Mouse (Mus musculus): Measurements from ENCODE around the gene Eef1a2. TPM values are rescaled to one million over a fixed set of nuclear protein-coding genes. Genes with fewer than 3 reads are reported as not detected.

The Eef1a2 gene
- polyA plus RNA-seq, 1 experiment, result not detected

DNA sequence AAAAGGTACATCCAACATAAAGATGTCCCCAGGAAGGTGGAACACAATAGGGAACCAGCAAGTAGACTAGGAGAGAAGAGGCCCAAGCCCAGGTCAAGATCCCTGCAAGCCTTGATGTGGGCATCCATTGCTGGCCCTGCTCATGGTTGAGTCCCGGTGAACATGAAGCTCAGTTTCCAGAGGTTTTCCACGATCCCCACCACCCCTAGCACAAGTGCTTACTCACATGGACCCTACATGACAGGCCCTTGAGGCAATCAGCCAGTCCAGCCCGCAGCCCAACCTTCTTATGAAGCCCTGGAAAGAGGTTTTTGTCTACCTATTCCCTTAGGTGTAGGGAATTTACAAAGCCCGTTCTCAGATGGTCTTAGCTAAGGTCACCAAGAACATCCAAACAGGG is 366 bp upstream of the Eef1a2 start:
- no peaks in the 10 kb centered on the region for H3K4me1 ChIP-seq (ENCODE audit: control insufficient read depth, insufficient read depth, low read length)
- TF ChIP-seq CTCF (IDR thresholded peaks at IDR 0.05; ENCODE audit: low read depth, low read length) (no peak), EP300 (IDR thresholded peaks at IDR 0.05; ENCODE audit: insufficient read depth, low read depth, low read length) (no peak), POLR2A (IDR thresholded peaks at IDR 0.05; ENCODE audit: insufficient read depth, low read length) (no peak)
- H3K9me3 ChIP-seq (replicated peaks; ENCODE audit: control insufficient read depth, insufficient read depth, low read length, poor library complexity, severe bottlenecking), result no peaks in the 10 kb centered on the region
- no peak overlapping the region for H3K9ac ChIP-seq (ENCODE audit: low read depth, poor library complexity, severe bottlenecking)
- H3K27ac ChIP-seq (ENCODE audit: insufficient read depth, low read length), result no peak overlapping the region
- H3K36me3 ChIP-seq (ENCODE audit: control insufficient read depth, insufficient read depth, low read length, poor library complexity, severe bottlenecking), result no peaks in the 10 kb centered on the region
- no peak overlapping the region; the same call in 1 of the 2 replicates for H3K4me3 ChIP-seq (ENCODE audit: low read depth, low read length)
- H3K27me3 ChIP-seq (ENCODE audit: control insufficient read depth, insufficient read depth, low read length, poor library complexity, severe bottlenecking), result no peaks in the 10 kb centered on the region

DNA sequence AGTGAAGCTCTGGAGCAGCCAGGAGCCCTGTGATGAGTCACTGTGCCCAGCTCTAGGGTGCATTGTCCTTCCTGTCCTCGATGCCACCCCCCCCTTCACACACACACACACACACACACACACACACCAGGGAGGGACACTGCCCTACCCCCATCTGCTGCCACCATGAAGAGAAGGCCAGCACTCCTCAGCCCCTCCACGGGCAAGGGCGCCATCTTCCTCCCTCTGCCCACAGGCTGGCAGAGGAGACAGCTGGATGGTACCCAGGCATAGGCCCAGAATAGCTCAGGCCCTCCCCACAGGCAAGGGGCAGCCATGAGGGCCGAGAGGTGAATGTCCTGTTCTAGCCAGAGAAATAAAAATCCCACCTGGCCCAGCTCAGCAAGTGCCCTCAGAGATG is 1.0 kb downstream of the Eef1a2 start:
- no peak for TF ChIP-seq EP300 (IDR thresholded peaks at IDR 0.05; ENCODE audit: insufficient read depth, low read depth, low read length)
- no peaks in the 10 kb centered on the region for H3K27me3 ChIP-seq (ENCODE audit: control insufficient read depth, insufficient read depth, low read length, poor library complexity, severe bottlenecking)
- no peak overlapping the region for H3K4me3 ChIP-seq (ENCODE audit: low read depth, low read length)
- H3K9me3 ChIP-seq (replicated peaks; ENCODE audit: control insufficient read depth, insufficient read depth, low read length, poor library complexity, severe bottlenecking), result no peaks in the 10 kb centered on the region
- H3K4me1 ChIP-seq (ENCODE audit: control insufficient read depth, insufficient read depth, low read length), result no peaks in the 10 kb centered on the region
- H3K27ac ChIP-seq (ENCODE audit: insufficient read depth, low read length), result no peak overlapping the region
- H3K9ac ChIP-seq (ENCODE audit: low read depth, poor library complexity, severe bottlenecking), result 0 out of 2 replicates have a peak overlapping the region, but pooled peaks have one; percentile 15
- no peaks in the 10 kb centered on the region for H3K36me3 ChIP-seq (ENCODE audit: control insufficient read depth, insufficient read depth, low read length, poor library complexity, severe bottlenecking)

DNA sequence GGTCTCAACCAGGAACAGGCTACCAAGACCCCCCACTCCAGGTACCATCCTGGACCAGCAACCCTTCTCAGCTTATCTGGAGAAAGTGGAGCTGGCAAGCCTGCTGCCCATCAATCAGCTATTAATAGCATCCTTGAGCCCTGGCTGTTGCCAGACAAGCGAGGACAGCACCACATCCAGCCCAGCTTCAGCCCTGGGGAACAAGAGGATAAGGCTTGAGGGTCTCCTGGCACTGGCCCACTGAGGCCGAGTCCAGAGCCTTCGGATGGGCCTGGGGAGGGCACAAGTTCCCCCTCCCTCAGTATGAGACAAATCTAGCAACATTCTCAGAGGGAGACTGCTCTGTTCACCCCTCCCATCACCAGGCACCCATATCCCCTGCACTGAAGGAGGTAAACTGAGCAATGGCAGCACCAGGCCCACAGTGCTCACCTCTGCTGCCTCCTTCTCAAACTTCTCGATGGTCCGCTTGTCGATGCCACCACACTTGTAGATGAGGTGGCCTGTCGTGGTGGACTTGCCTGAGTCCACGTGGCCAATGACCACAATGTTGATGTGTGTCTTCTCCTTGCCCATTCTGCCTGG is 1.9 kb downstream of the Eef1a2 start:
- no peaks in the 10 kb centered on the region for H3K27me3 ChIP-seq (ENCODE audit: control insufficient read depth, insufficient read depth, low read length, poor library complexity, severe bottlenecking)
- H3K4me1 ChIP-seq (ENCODE audit: control insufficient read depth, insufficient read depth, low read length), result no peaks in the 10 kb centered on the region
- H3K27ac ChIP-seq (ENCODE audit: insufficient read depth, low read length), result no peak overlapping the region
- no peak overlapping the region for H3K9ac ChIP-seq (ENCODE audit: low read depth, poor library complexity, severe bottlenecking)
- H3K9me3 ChIP-seq (replicated peaks; ENCODE audit: control insufficient read depth, insufficient read depth, low read length, poor library complexity, severe bottlenecking), result no peaks in the 10 kb centered on the region
- H3K4me3 ChIP-seq (ENCODE audit: low read depth, low read length), result no peak overlapping the region
- no peaks in the 10 kb centered on the region for H3K36me3 ChIP-seq (ENCODE audit: control insufficient read depth, insufficient read depth, low read length, poor library complexity, severe bottlenecking)
- TF ChIP-seq EP300 (IDR thresholded peaks at IDR 0.05; ENCODE audit: insufficient read depth, low read depth, low read length) (no peak), POLR2A (IDR thresholded peaks at IDR 0.05; ENCODE audit: insufficient read depth, low read length) (no peak), CTCF (IDR thresholded peaks at IDR 0.05; ENCODE audit: low read depth, low read length) (no peak)

DNA sequence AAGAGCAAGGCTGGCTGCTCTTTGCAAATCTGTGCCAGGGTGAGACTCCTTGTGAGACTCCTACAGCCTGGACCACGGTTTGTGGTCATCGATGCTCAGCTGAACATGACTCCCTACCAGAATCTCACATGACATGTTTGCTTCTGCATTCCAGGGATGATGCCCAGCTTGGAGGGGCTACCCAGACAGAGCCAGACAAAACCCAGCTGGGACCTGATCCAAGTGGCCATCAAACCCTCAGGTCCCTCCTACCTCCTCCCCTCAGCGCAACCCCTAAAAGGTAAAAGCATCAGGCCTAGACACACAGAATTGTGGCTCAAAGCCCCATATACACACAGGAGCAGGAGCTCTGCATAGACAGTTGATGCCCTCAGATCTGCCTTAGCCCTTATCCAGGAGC is 2.5 kb downstream of the Eef1a2 start:
- Histone ChIP-seq H3K27ac (ENCODE audit: insufficient read depth, low read length) (no peak overlapping the region), H3K9ac (ENCODE audit: low read depth, poor library complexity, severe bottlenecking) (no peak overlapping the region), H3K36me3 (ENCODE audit: control insufficient read depth, insufficient read depth, low read length, poor library complexity, severe bottlenecking) (no peaks in the 10 kb centered on the region), H3K9me3 (replicated peaks; ENCODE audit: control insufficient read depth, insufficient read depth, low read length, poor library complexity, severe bottlenecking) (no peaks in the 10 kb centered on the region), H3K4me3 (ENCODE audit: low read depth, low read length) (no peak overlapping the region), H3K4me1 (ENCODE audit: control insufficient read depth, insufficient read depth, low read length) (no peaks in the 10 kb centered on the region), H3K27me3 (ENCODE audit: control insufficient read depth, insufficient read depth, low read length, poor library complexity, severe bottlenecking) (no peaks in the 10 kb centered on the region)
- TF ChIP-seq EP300 (IDR thresholded peaks at IDR 0.05; ENCODE audit: insufficient read depth, low read depth, low read length) (no peak), POLR2A (IDR thresholded peaks at IDR 0.05; ENCODE audit: insufficient read depth, low read length) (no peak), CTCF (IDR thresholded peaks at IDR 0.05; ENCODE audit: low read depth, low read length) (no peak)

DNA sequence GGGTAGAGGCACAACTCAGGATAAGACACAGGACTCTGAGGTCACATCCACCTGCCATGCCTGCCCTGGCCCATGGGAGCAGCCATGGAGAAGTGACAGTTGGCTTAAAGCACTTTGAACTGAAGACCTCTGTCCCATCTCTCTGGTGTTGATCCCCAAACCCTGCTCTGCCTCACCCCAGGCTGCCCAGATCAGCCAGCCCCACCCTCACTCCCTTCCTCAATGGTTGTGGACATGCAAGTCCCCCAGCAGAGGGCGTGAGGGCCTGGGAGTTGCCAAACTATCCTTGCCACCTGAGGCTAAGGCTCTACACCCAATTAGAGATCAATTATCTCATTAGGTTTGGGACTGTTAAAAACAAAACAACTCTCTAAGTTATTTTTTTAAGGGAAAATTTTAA is 3.0 kb downstream of the Eef1a2 start:
- Histone ChIP-seq H3K27me3 (ENCODE audit: control insufficient read depth, insufficient read depth, low read length, poor library complexity, severe bottlenecking) (no peaks in the 10 kb centered on the region; the same call in 1 of the 2 replicates), H3K4me3 (ENCODE audit: low read depth, low read length) (no peak overlapping the region), H3K36me3 (ENCODE audit: control insufficient read depth, insufficient read depth, low read length, poor library complexity, severe bottlenecking) (no peaks in the 10 kb centered on the region), H3K27ac (ENCODE audit: insufficient read depth, low read length) (no peak overlapping the region), H3K4me1 (ENCODE audit: control insufficient read depth, insufficient read depth, low read length) (no peaks in the 10 kb centered on the region), H3K9ac (ENCODE audit: low read depth, poor library complexity, severe bottlenecking) (no peak overlapping the region), H3K9me3 (replicated peaks; ENCODE audit: control insufficient read depth, insufficient read depth, low read length, poor library complexity, severe bottlenecking) (no peaks in the 10 kb centered on the region)
- TF ChIP-seq POLR2A (IDR thresholded peaks at IDR 0.05; ENCODE audit: insufficient read depth, low read length), result no peak
- peak; percentile 84 for TF ChIP-seq CTCF (IDR thresholded peaks at IDR 0.05; ENCODE audit: low read depth, low read length)

DNA sequence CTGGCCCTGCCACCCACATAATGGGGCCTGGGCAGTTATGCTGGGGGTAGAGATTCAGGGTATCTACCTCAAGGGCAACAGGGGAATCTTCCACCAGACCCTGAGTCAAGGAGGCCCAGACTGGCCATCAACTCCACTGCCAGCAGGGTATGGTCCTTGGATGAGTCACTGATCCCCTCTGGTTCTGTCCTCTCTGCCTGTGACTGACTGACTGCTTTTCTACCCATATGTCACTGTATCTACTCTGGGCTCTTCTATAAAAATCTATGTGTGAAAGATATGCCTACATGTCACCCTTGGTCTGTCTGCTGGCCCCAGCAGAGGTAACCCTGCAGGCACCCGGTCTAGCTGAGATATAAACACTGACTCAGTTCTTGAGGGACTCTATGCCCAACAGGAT is 3.7 kb downstream of the Eef1a2 start:
- Histone ChIP-seq H3K4me1 (ENCODE audit: control insufficient read depth, insufficient read depth, low read length) (no peaks in the 10 kb centered on the region), H3K27me3 (ENCODE audit: control insufficient read depth, insufficient read depth, low read length, poor library complexity, severe bottlenecking) (no peaks in the 10 kb centered on the region; the same call in 1 of the 2 replicates), H3K9ac (ENCODE audit: low read depth, poor library complexity, severe bottlenecking) (no peak overlapping the region), H3K4me3 (ENCODE audit: low read depth, low read length) (no peak overlapping the region), H3K27ac (ENCODE audit: insufficient read depth, low read length) (no peak overlapping the region), H3K9me3 (replicated peaks; ENCODE audit: control insufficient read depth, insufficient read depth, low read length, poor library complexity, severe bottlenecking) (no peaks in the 10 kb centered on the region), H3K36me3 (ENCODE audit: control insufficient read depth, insufficient read depth, low read length, poor library complexity, severe bottlenecking) (no peaks in the 10 kb centered on the region)
- TF ChIP-seq CTCF (IDR thresholded peaks at IDR 0.05; ENCODE audit: low read depth, low read length) (no peak), POLR2A (IDR thresholded peaks at IDR 0.05; ENCODE audit: insufficient read depth, low read length) (no peak), EP300 (IDR thresholded peaks at IDR 0.05; ENCODE audit: insufficient read depth, low read depth, low read length) (no peak)

Measured in ES-Bruce4 (cell line).